Mouse (Mus musculus) brain, embryonic 14.5 days (tissue): ENCODE data around the gene Sept12.

Source experiments
- CTCF ChIP-seq: fragments of 200-500 bp; IDR thresholded peaks from 2 replicates; pipeline ENCODE4 v1.5.1; 2012; ENCODE audit warnings: inconsistent platforms, mild to moderate bottlenecking, moderate library complexity, borderline replicate concordance; ENCODE audit not compliant: insufficient read depth, insufficient read length; ENCODE audit errors: extremely low read depth
- POLR2A ChIP-seq: fragments of 200-500 bp; IDR thresholded peaks from 2 replicates; pipeline ENCODE4 v1.6.1; 2012; ENCODE audit warnings: mild to moderate bottlenecking, inconsistent platforms, borderline replicate concordance; ENCODE audit not compliant: poor library complexity, insufficient read depth, insufficient read length, severe bottlenecking; ENCODE audit errors: extremely low read depth

DNA sequence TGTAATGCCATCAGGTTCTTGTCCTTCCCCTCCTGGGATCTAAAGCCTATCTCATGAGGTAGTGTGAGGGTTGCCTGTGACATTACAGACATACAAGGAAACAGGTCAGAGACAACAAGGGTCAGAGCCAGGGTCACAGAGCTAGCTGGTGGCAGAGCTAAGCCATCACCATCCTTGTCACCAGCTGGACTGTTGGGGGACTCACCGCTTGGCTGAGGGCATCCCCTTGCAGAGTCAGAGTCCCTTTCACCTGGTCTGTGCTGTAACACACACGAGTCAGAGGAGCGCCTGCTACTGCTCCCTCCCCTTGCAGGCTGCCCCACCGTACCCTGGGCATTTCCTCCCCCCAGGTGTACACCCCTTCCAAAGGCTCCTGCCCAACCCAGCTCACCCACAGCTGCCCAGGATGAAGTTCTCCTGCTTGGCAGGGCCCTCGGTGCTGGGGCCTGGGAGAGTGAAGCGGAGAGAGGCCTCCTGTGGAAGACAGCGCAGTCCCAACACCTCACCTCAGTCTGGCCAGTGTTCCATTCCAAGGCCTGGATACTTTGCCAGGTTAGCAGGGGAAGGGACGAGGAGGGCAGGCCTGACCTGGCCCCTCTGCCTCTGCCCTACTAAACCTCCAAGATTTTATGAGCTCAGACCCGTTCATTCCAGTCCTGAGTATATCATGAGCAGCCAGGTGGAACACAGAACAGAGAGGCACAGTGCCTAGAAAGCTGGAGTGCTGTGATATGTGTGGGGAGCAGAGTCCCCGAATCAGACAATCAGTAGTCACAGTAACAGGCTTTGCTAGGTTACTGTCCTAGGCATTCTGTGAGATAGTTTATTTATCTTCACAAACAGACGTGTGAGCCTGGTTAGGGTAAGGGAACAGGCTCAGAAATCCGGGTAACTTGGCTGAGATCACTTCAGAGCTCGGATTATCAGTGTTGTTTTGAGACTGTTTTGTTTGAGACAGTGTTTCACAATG, 14.7 kb upstream of the Sept12 start:
- TF ChIP-seq CTCF (no peak), POLR2A (no peak)
